Mouse (Mus musculus) left cerebral cortex, adult 18-20 months (tissue): ENCODE data around the gene Apom. TPM values are rescaled to one million over a fixed set of nuclear protein-coding genes. Genes with fewer than 3 reads are reported as not detected.

Experiments
- total RNA-seq, 2 experiments: library from RNA; stranded (reverse); gene quantifications; 2 replicates each; pipeline ENCODE4 v1.2.3; 2021

Apom gene
- total RNA-seq, 2 experiments from 2014 or later = not detected

Other genes starting within 250 kb of the Apom start
- gene C2, start 233.8 kb downstream of the Apom start, total RNA-seq = 1 to 10 TPM; 2.7 to 3.4 TPM
- 100 to 1,000 TPM; 168 to 175 TPM for gene Ehmt2, start 233.6 kb downstream of the Apom start, total RNA-seq
- under 1 TPM; 0.30 to 0.45 TPM for gene Slc44a4, start 217.6 kb downstream of the Apom start, total RNA-seq
- 10 to 100 TPM; 46.2 to 48.4 TPM for gene Neu1, start 200.8 kb downstream of the Apom start, total RNA-seq
- 10 to 100 TPM; 21.5 to 31.4 TPM for gene Hspa1b, start 172.8 kb downstream of the Apom start, total RNA-seq
- gene Gm20481, start 162.1 kb downstream of the Apom start, total RNA-seq = under 1 TPM in 1 of 2 experiments, not detected in 1; 0.72 TPM
- 10 to 100 TPM; 22.1 to 23.4 TPM for gene Hspa1a, start 159.9 kb downstream of the Apom start, total RNA-seq
- under 1 TPM; 0.44 to 0.61 TPM for gene Hspa1l, start 159.3 kb downstream of the Apom start, total RNA-seq
- 10 to 100 TPM; 13.9 to 15.5 TPM for gene Lsm2, start 150.2 kb downstream of the Apom start, total RNA-seq
- 10 to 100 TPM; 39.6 to 44.0 TPM for gene Vars, start 131.1 kb downstream of the Apom start, total RNA-seq
- under 1 TPM; 0.61 to 0.77 TPM for gene Vwa7, start 115.5 kb downstream of the Apom start, total RNA-seq
- not detected for gene Sapcd1, start 104.0 kb downstream of the Apom start, total RNA-seq
- under 1 TPM; 0.65 to 0.68 TPM for gene Msh5, start 85.3 kb downstream of the Apom start, total RNA-seq
- 10 to 100 TPM in 1 of 2 experiments, 1 to 10 TPM in 1; 9.1 to 10.2 TPM for gene Clic1, start 82.1 kb downstream of the Apom start, total RNA-seq
- gene Ddah2, start 73.0 kb downstream of the Apom start, total RNA-seq = 10 to 100 TPM in 1 of 2 experiments, 1 to 10 TPM in 1; 9.9 to 11.6 TPM
- not detected for gene Ly6g6c, start 66.7 kb downstream of the Apom start, total RNA-seq
- gene Mpig6b, start 65.9 kb downstream of the Apom start, total RNA-seq = not detected
- 1 to 10 TPM; 2.3 to 6.2 TPM for gene Ly6g6e, start 55.1 kb downstream of the Apom start, total RNA-seq
- gene Ly6g6d, start 54.0 kb downstream of the Apom start, total RNA-seq = 1 to 10 TPM in 1 of 2 experiments, under 1 TPM in 1; 0.70 to 1.0 TPM
- gene Ly6g6f, start 46.4 kb downstream of the Apom start, total RNA-seq = under 1 TPM; 0.33 to 0.40 TPM
- 100 to 1,000 TPM; 115 to 120 TPM for gene Abhd16a, start 42.8 kb downstream of the Apom start, total RNA-seq
- gene Ly6g5c, start 23.8 kb downstream of the Apom start, total RNA-seq = not detected
- gene Ly6g5b, start 16.6 kb downstream of the Apom start, total RNA-seq = under 1 TPM; 0.28 to 0.72 TPM
- 10 to 100 TPM; 15.9 to 16.4 TPM for gene Gpank1, start 10.6 kb downstream of the Apom start, total RNA-seq
- gene Csnk2b, start 10.0 kb downstream of the Apom start, total RNA-seq = 100 to 1,000 TPM; 192 to 198 TPM
- gene D17H6S53E, start 5.7 kb downstream of the Apom start, total RNA-seq = 10 to 100 TPM; 31.5 to 32.2 TPM
- 100 to 1,000 TPM; 294 to 308 TPM for gene Bag6, start 3.1 kb upstream of the Apom start, total RNA-seq
- gene Prrc2a, start 32.8 kb upstream of the Apom start, total RNA-seq = 100 to 1,000 TPM; 270 to 288 TPM
- 10 to 100 TPM in 1 of 2 experiments, 1 to 10 TPM in 1; 8.6 to 11.6 TPM for gene Aif1, start 44.0 kb upstream of the Apom start, total RNA-seq
- gene Lst1, start 56.4 kb upstream of the Apom start, total RNA-seq = 1 to 10 TPM; 6.0 to 6.9 TPM
- under 1 TPM; 0.79 to 0.80 TPM for gene Ltb, start 62.4 kb upstream of the Apom start, total RNA-seq
- gene Tnf, start 70.0 kb upstream of the Apom start, total RNA-seq = not detected
- gene Lta, start 73.3 kb upstream of the Apom start, total RNA-seq = under 1 TPM; 0.23 to 0.60 TPM
- gene Gm16181, start 88.8 kb upstream of the Apom start, total RNA-seq = not detected
- 100 to 1,000 TPM; 587 to 598 TPM for gene Atp6v1g2, start 101.6 kb upstream of the Apom start, total RNA-seq
- 10 to 100 TPM; 11.6 to 14.9 TPM for gene Nfkbil1, start 103.7 kb upstream of the Apom start, total RNA-seq
- 100 to 1,000 TPM; 201 to 213 TPM for gene Ddx39b, start 109.7 kb upstream of the Apom start, total RNA-seq
- gene H2-D1, start 130.7 kb upstream of the Apom start, total RNA-seq = 10 to 100 TPM; 26.2 to 33.1 TPM
- gene H2-Q1, start 188.4 kb upstream of the Apom start, total RNA-seq = 1 to 10 TPM in 1 of 2 experiments, under 1 TPM in 1; 0.79 to 1.2 TPM
- under 1 TPM; 0.44 to 0.82 TPM for gene H2-Q2, start 210.2 kb upstream of the Apom start, total RNA-seq
- 1 to 10 TPM; 2.9 to 4.1 TPM for gene H2-Q4, start 247.6 kb upstream of the Apom start, total RNA-seq